ENCODE assay signal across 21 mouse cellular contexts in genomic region chr2:67068944-67069343, GRCm38 (mm10).
"Had no signal": no experiment of that assay in that cellular context is flagged by ENCODE, and none has a peak within 500 bp of the region (broad histone marks: within the 10 kb centered on the region; RNA-seq: fewer than 3 reads in every experiment).

No protein-coding gene starts in this region.

- H3K4me1 ChIP-seq: limb, embryonic 10.5 days; limb, embryonic 13.5 days; liver, embryonic 12.5 days; liver, embryonic 15.5 days; midbrain, embryonic 13.5 days; neural tube, embryonic 13.5 days had no signal

- H3K36me3 ChIP-seq: limb, embryonic 10.5 days; limb, embryonic 13.5 days; liver, embryonic 12.5 days; liver, embryonic 15.5 days; midbrain, embryonic 10.5 days; midbrain, embryonic 13.5 days; neural tube, embryonic 13.5 days had no signal

- H3K4me2 ChIP-seq: limb, embryonic 13.5 days; liver, embryonic 12.5 days; liver, embryonic 15.5 days; midbrain, embryonic 13.5 days; neural tube, embryonic 13.5 days had no signal

- H3K27ac ChIP-seq: limb, embryonic 10.5 days; limb, embryonic 13.5 days; liver, embryonic 12.5 days; liver, embryonic 15.5 days; macrophage; midbrain, embryonic 10.5 days; midbrain, embryonic 13.5 days; neural tube, embryonic 13.5 days had no signal

- H3K27me3 ChIP-seq: limb, embryonic 13.5 days; liver, embryonic 12.5 days; liver, embryonic 15.5 days; midbrain, embryonic 13.5 days; neural tube, embryonic 13.5 days had no signal

- DNase-seq: kidney, postnatal 14 days; kidney, postnatal 4 days; liver; lung, adult 18-20 months; lung, postnatal 14 days; retina, postnatal 1 day; right cerebral cortex, postnatal 25 days; spleen, adult 18-20 months; thymus, adult 2 months; thymus, postnatal 14 days; thymus, postnatal 4 days had no signal

- H3K9me3 ChIP-seq: limb, embryonic 10.5 days; limb, embryonic 13.5 days; liver, embryonic 12.5 days; liver, embryonic 15.5 days; midbrain, embryonic 10.5 days; midbrain, embryonic 13.5 days; neural tube, embryonic 13.5 days had no signal

- H3K4me3 ChIP-seq: limb, embryonic 10.5 days; limb, embryonic 13.5 days; liver, embryonic 12.5 days; liver, embryonic 15.5 days; midbrain, embryonic 10.5 days; midbrain, embryonic 13.5 days; myocyte; neural tube, embryonic 13.5 days had no signal

- ATAC-seq: liver, embryonic 12.5 days; midbrain, embryonic 13.5 days; midbrain, embryonic 16.5 days had no signal

- H3K9ac ChIP-seq: limb, embryonic 13.5 days; liver, embryonic 12.5 days; liver, embryonic 15.5 days; midbrain, embryonic 13.5 days; neural tube, embryonic 13.5 days had no signal
